Mouse (Mus musculus) heart, postnatal 0 days (tissue): Measurements from ENCODE around the gene Mtmr3. TPM values are rescaled to one million over a fixed set of nuclear protein-coding genes. Genes with fewer than 3 reads are reported as not detected.
A peak's percentile ranks its signal among the peaks of the same experiment; 100 is the strongest.

Source experiments
- ATAC-seq: fragments of 200-750 bp; cut with Nextera tagmentation; 2 replicates; pipeline ENCODE4 v1.8.0; 2017; ENCODE audit warnings: low read depth, moderate number of reproducible peaks, moderate library complexity; ENCODE audit not compliant: insufficient read depth
- DNase-seq: peaks from one replicate; pipeline ENCODE4 v3.0.0-alpha.2; 2016; ENCODE audit warnings: low spot score
- H3K27ac ChIP-seq: fragments of 300-500 bp; sonication (generic); 2 replicates; pipeline ENCODE4 v1.5.1; 2014; ENCODE audit warnings: low read depth, mild to moderate bottlenecking
- H3K27me3 ChIP-seq: fragments of 300-500 bp; sonication (generic); 2 replicates; pipeline ENCODE4 v1.6.1; 2014; ENCODE audit warnings: low read length, mixed read lengths; ENCODE audit not compliant: control insufficient read depth, insufficient read depth
- H3K36me3 ChIP-seq: fragments of 300-500 bp; sonication (generic); replicated peaks from 2 replicates; pipeline ENCODE4 v1.6.1; 2014; ENCODE audit warnings: low read length, mixed read lengths; ENCODE audit not compliant: control insufficient read depth, insufficient read depth
- H3K4me1 ChIP-seq: fragments of 300-500 bp; sonication (generic); 2 replicates; pipeline ENCODE4 v1.6.1; 2014; ENCODE audit warnings: antibody characterized with exemption; ENCODE audit not compliant: control insufficient read depth, insufficient read depth
- H3K4me2 ChIP-seq: fragments of 300-500 bp; sonication (generic); 2 replicates; pipeline ENCODE4 v1.6.1; 2014; ENCODE audit warnings: low read depth, mild to moderate bottlenecking, low read length, moderate library complexity
- H3K4me3 ChIP-seq: fragments of 300-500 bp; sonication (generic); 2 replicates; pipeline ENCODE4 v1.5.1; 2014; ENCODE audit warnings: low read depth, low read length
- H3K9ac ChIP-seq: fragments of 300-500 bp; sonication (generic); replicated peaks from 2 replicates; pipeline ENCODE4 v1.6.1; 2014; ENCODE audit warnings: low read depth, low read length, mixed read lengths
- H3K9me3 ChIP-seq: fragments of 300-500 bp; sonication (generic); replicated peaks from 2 replicates; pipeline ENCODE4 v1.6.1; 2016; ENCODE audit warnings: low read length; ENCODE audit not compliant: control insufficient read depth
- CTCF ChIP-seq: IDR thresholded peaks from 2 replicates; pipeline ENCODE4 v1.5.1; 2016; ENCODE audit warnings: antibody characterized with exemption, control low read depth, low read depth
- EP300 ChIP-seq: IDR thresholded peaks from 2 replicates; pipeline ENCODE4 v1.6.1; 2016; ENCODE audit warnings: antibody characterized with exemption, low read depth
- WGBS: fragments of 180-500 bp; shearing (Covaris S2); extraction: QIAGEN DNeasy Blood & Tissue Kit; methylation state at CpG from one replicate; pipeline ENCODE4 v1.1.7; 2014; 5-methylcytosine and 5-hydroxymethylcytosine counted together
- polyA plus RNA-seq: library from polyadenylated mRNA; unstranded; fragments of >200 nt; fragmentation: Nextera tagmentation; extraction: Ambion mirVana; gene quantifications from 2 replicates; pipeline ENCODE4 v1.2.1, GENCODE M21; 2015
- total RNA-seq: library from RNA; depleted of rRNA; stranded (reverse); fragments of >200 nt; gene quantifications from 2 replicates; pipeline ENCODE4 v1.2.3, GENCODE M21; 2014; ENCODE audit warnings: low replicate concordance

The Mtmr3 gene
- total and polyA plus RNA-seq, 2 experiments from 2014 or later = 15.1 to 53.3 TPM

GRCm38 (mm10) chr11:4622997-4623396 lies 28.3 kb upstream of the Mtmr3 start:
- no peak overlapping the region for H3K27ac ChIP-seq
- WGBS = 75% methylated on average over 5 of the region's 5 CpGs

GRCm38 (mm10) chr11:4622442-4622986 lies 27.9 kb upstream of the Mtmr3 start:
- Histone ChIP-seq H3K9me3 (no peaks in the 10 kb centered on the region), H3K36me3 (no peaks in the 10 kb centered on the region), H3K27me3 (no peaks in the 10 kb centered on the region), H3K27ac (no peak overlapping the region), H3K4me2 (no peak overlapping the region), H3K9ac (no peak overlapping the region), H3K4me3 (no peak overlapping the region), H3K4me1 (0 out of 2 replicates have a peak, but pooled peaks cover 6% of the 10 kb centered on the region)
- TF ChIP-seq CTCF = no peak
- DNase-seq = no peak
- 73% methylated on average over 7 of the region's 7 CpGs for WGBS
- no peak for ATAC-seq

More at GRCm38 (mm10) chr11:4622997-4623396, 28.3 kb upstream of the Mtmr3 start:
- Histone ChIP-seq H3K4me3 (no peak overlapping the region), H3K36me3 (no peaks in the 10 kb centered on the region), H3K4me2 (no peak overlapping the region), H3K4me1 (0 out of 2 replicates have a peak, but pooled peaks cover 6% of the 10 kb centered on the region), H3K9ac (no peak overlapping the region), H3K27me3 (no peaks in the 10 kb centered on the region), H3K9me3 (no peaks in the 10 kb centered on the region)
- DNase-seq (no peak), ATAC-seq (no peak)
- TF ChIP-seq EP300 = no peak
- no peak for TF ChIP-seq CTCF

GRCm38 (mm10) chr11:4621866-4622265 lies 27.2 kb upstream of the Mtmr3 start:
- WGBS = 68% methylated on average over 4 of the region's 4 CpGs
- no peak overlapping the region for H3K27ac ChIP-seq
- H3K36me3 ChIP-seq = no peaks in the 10 kb centered on the region
- ATAC-seq (no peak; the same call in 1 of the 2 replicates), DNase-seq (no peak)
- H3K4me1 ChIP-seq = 0 out of 2 replicates have a peak, but pooled peaks cover 6% of the 10 kb centered on the region
- H3K4me3 ChIP-seq = no peak overlapping the region
- H3K9ac ChIP-seq = no peak overlapping the region
- H3K9me3 ChIP-seq = no peaks in the 10 kb centered on the region
- H3K4me2 ChIP-seq = no peak overlapping the region
- no peak for TF ChIP-seq CTCF
- no peak for TF ChIP-seq EP300
- no peaks in the 10 kb centered on the region for H3K27me3 ChIP-seq

GRCm38 (mm10) chr11:4620501-4621108 lies 25.9 kb upstream of the Mtmr3 start:
- Histone ChIP-seq H3K27ac (no peak overlapping the region), H3K9ac (no peak overlapping the region), H3K4me3 (0 out of 2 replicates have a peak overlapping the region, but pooled peaks have one; percentile 5), H3K4me2 (peak overlapping the region; percentile 44), H3K36me3 (no peaks in the 10 kb centered on the region), H3K27me3 (no peaks in the 10 kb centered on the region), H3K4me1 (0 out of 2 replicates have a peak, but pooled peaks cover 6% of the 10 kb centered on the region), H3K9me3 (no peaks in the 10 kb centered on the region)
- ATAC-seq (peak; percentile 42; the same call in 1 of the 2 replicates), DNase-seq (peak; percentile 25)
- WGBS = 23% methylated on average over 13 of the region's 13 CpGs
- TF ChIP-seq CTCF = no peak
- TF ChIP-seq EP300 = no peak

GRCm38 (mm10) chr11:4620017-4620485 lies 25.4 kb upstream of the Mtmr3 start, which contains the start of gene Gm11032:
Gene Gm11032, plus strand, starts transcription at chr11:4620067.
- H3K4me3 ChIP-seq = 0 out of 2 replicates have a peak within 1 kb of the TSS, but pooled peaks have one; percentile 5
- DNase-seq = no peak
- TF ChIP-seq EP300 (no peak), CTCF (no peak)
- no peaks in the 10 kb centered on the region for H3K36me3 ChIP-seq
- no peak within 1 kb of the TSS for H3K27ac ChIP-seq
- no peak within 1 kb of the TSS for H3K9ac ChIP-seq
- 31% methylated on average over 16 of the region's 16 CpGs for WGBS
- no peaks in the 10 kb centered on the region for H3K9me3 ChIP-seq
- peak within 1 kb of the TSS; percentile 44 for H3K4me2 ChIP-seq
- H3K4me1 ChIP-seq = 0 out of 2 replicates have a peak, but pooled peaks cover 6% of the 10 kb centered on the region
- ATAC-seq = peak; percentile 47
- H3K27me3 ChIP-seq = no peaks in the 10 kb centered on the region
